Mouse (Mus musculus): ENCODE measurements around the gene Pde5a.

Pde5a gene

DNA sequence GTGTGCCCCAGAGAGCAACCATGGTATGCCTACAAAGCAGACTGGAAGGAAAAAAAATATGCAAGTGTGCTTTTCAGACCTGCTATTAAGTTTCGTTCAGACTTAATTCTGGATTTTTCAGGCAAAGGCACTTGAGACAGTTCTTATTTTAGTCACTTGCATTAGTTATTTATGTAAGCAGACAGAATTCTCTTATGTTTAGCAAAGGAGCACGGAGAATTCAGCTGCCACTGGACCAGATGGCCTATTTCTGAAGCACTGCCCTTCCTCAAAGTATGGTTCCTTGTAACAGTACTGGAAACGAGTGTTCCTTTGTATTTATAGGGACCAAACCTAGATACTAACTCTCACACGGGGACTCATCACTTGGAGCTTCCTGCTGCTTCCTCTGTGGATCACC is 38.2 kb downstream of the Pde5a start:
- DNase-seq, result no peak

GRCm38 (mm10) chr3:122767841-122768240 is 39.1 kb downstream of the Pde5a start:
- no peak for DNase-seq

GRCm38 (mm10) chr3:122781417-122781816 is 52.7 kb downstream of the Pde5a start:
- no peak for DNase-seq

DNA sequence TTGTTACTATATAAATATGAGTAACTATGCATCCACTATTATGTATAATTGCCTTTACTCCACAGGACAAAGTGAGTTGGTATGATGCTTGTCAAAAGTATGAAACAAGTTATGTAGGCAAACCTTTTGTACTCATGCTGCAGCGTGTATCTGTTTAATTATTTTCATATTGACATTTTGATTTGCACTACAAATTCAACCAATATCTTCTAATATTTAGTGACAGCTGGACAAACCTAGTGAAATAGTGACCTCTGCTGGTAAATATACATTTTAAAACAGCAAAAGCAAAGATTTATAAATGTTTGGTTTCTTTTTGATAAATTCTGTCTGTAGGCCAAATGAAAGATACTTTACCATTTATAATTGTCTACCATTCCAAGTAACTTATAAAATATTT is 55.5 kb downstream of the Pde5a start:
- peak; percentile 22 for DNase-seq

DNA sequence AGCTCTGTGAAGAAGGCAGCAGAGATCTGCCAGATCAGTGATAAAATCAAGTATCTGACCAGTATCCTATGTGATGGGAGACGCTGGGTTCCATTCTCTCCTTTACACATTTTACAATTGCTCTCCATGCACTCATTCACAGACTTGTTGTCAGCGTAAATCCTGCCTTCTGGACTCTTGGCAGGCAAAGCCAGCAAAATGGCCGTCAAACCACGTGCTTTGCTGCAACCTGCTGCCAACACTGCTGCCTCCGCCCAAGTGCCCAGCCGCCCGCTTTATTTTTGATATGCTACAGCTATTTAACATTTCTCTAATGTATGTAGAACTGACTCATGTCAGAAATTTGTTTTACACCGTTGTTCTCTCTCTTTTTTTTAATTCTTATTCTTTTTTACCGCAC is 59.6 kb downstream of the Pde5a start:
- DNase-seq, result no peak

DNA sequence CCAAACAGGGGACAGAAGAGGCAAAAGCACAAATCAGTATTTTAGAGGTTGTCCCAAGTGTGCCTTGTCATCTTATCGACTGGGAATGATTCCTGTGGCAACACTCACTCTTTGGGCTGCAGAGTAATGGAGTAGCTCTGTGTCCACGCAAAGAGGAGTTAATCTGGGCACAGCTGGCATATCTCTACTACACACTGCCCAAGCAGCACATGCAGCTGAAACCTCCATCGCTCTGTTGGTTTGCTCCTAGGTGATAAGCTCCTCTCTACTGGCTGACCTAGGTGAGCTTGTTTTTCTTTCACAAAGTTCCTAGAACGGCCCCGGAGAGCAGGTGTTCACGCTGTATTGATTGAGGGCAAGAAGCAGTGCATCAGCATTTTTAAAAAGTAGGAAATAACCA is 60.8 kb downstream of the Pde5a start:
- DNase-seq, result no peak

GRCm38 (mm10) chr3:122800050-122800449 is 71.3 kb downstream of the Pde5a start:
- DNase-seq, result no peak

DNA sequence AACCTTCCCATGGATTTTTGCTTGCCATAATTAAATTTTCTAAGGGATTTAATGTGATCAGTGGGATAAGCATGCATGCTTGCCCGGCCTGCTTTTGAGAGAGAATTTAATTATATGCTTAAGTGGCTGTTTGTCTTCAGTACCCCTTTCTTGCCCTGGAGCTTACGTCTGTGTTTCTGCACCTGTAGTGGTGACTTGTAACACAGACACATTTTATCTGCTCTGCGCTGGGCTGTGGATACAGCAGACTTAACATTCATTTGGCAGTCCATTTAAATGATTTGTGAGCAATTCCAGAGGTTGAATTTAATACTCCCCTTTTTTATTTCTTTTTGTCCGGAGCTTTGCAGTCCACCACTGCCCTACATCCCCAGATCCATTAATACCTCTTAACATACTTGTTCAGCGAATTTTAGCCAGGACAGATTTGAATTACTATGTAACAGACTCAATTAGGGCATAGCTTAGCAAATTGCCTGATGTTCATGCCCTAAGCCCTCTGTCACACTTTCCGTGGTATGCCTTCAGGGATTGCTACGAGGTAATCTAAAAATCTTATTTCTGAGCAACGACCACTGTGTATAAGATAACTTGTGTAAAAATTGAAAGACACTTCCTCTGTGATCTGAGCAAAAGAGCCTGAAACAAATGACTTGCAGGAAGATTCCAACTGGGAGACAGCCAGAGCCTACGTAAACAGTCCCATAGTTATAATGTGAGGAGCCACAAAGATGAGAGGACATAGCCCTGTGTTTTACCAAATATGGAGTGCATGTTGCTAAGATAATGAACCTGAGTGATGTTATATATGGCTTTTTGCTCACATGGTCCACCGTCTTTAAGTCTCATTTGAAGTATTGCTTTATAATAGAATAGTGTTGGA is 72.0 kb downstream of the Pde5a start:
- DNase-seq, result no peak

GRCm38 (mm10) chr3:122801436-122802221 is 72.9 kb downstream of the Pde5a start:
- DNase-seq, result no peak

- DNase-seq, result no peak
Measured at GRCm38 (mm10) chr3:122807313-122807712, 78.6 kb downstream of the Pde5a start.

DNA sequence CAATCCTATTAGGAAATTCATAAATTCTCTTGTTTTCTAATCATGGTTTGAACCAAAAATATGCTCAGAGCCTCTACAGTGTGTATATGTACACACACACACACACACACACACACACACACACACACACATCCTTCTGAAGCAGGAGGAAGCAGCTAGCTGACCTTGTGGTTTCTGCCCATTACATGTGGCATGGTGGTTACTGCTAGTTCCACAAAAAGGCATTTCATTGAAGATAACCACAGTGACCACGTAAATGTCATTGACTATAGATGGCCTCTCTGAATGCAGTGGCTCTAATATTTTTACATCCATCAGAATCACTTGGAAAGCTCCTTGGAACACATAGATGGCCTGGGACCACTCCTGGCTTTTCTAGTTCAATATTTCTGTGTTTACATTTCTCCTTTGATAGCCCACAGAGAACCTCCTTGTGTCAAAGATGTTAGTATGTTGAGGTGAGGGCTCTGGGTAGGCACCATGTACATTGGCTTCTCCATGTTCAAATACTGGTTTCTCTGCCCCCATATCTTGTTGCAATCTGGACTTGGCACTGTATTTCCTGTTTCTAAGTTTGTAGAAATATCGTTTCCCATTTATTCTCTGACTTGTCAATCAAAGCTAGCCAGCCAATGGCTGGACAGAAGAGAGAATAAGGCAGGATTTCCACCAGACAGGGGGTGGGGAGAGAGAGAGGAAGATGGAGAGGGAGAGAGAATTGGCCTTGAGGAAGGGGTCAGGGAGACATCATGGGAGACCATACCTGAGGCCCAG is 81.5 kb downstream of the Pde5a start:
- DNase-seq, result no peak

GRCm38 (mm10) chr3:122810986-122811385 is 82.2 kb downstream of the Pde5a start:
- DNase-seq, result no peak

DNA sequence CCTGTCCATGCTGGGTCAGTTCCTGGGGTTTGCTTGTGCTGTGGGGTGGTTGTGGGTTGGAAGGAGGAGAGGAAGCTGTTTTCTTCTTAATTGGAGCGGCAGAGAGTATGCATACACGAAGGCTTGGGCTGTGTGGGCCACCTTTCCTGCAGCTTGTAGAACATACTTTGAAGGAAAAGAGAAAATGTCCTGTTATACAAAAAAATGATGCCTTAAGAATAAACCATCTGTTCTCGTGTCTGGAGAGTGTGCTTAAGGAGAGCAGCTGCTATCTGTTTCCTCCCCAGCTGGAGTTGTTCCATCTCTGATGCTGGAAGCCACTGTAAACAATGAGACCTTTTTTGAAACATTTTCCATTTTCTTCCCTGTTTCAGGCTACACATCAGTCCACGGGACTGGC is 85.8 kb downstream of the Pde5a start:
- no peak for DNase-seq

DNA sequence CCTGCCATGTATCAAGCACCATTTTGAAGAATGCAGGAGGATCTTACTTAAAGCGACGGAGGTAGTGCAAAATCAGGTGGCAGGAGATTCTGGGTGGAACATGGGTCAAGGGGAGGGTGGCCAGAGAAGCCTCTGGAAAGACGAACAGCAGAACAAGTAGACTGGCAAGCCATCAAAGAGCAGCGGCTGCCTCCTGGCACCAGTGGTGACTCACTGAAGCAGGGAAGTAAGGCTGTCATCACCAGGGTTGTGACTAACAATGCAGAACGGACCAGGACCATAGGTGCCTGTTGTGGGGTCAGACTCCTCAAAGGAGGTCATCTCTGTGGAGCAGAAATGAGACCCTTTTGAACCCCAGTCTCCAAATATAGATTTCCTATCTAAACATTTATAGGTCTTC is 89.5 kb downstream of the Pde5a start:
- DNase-seq, result no peak

- no peak for DNase-seq
Measured at GRCm38 (mm10) chr3:122820700-122821099, 92.0 kb downstream of the Pde5a start.

GRCm38 (mm10) chr3:122828270-122829058 is 99.7 kb downstream of the Pde5a start:
- no peak for DNase-seq

DNA sequence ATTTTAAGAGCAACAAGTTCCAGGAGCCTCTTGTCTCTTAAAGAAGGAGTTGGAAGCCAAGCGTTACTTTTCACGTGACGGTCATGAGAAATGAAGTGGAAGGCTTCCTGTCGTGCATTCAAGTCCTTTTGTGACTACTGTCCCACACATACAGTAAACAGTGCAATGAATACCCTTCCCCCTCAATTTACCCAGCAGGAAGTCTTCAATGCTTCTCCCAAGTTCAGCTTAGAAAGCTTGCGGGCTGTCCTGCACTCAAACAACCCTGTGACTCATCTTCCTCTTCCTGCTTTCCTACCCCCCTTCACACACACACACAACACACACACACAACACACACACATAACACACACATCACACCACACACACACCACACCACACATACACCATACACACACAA is 105.8 kb downstream of the Pde5a start:
- no peak for DNase-seq

GRCm38 (mm10) chr3:122835097-122835850 is 106.5 kb downstream of the Pde5a start:
- no peak for DNase-seq

GRCm38 (mm10) chr3:122837639-122838038 is 108.9 kb downstream of the Pde5a start:
- DNase-seq, result no peak

DNA sequence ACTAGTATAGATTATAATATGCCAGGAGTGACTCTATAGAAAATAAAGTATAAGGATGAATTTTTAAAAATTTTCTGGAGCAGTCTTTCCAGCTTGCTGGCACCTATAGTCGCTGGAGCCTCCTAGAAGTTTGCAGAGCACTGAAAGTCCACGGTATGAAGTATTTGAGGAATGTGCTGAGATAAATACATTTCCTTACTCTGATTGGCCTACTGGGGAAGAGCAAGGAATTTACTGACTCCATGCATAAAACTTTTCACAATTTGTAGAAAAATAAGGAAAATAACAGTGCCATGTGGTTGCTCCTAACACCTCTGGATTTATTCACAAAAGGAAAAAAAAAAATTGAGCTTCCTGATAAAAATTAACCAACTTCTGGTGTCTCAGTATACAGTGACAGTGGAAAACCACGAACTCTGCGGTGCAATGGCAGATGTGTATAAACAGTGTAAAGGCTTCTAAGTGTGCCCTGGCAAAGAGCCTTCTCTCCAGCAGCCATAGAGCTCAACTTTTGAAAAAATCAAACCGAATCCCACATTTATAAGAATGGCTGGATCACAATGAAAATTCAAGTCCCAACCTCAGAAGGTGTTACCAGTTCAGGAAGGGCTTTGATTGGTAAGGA is 119.8 kb downstream of the Pde5a start:
- no peak for DNase-seq

- DNase-seq, result no peak
Measured at GRCm38 (mm10) chr3:122855149-122855548, 126.4 kb downstream of the Pde5a start.

Data from embryo, embryonic 11 days (tissue).